Mouse (Mus musculus) hindbrain, postnatal 0 days (tissue): ENCODE data around the gene Gas6. TPM values are rescaled to one million over a fixed set of nuclear protein-coding genes. Genes with fewer than 3 reads are reported as not detected.

Experiments used
- ATAC-seq: fragments of 200-750 bp; cut with Nextera tagmentation; 2 replicates; pipeline ENCODE4 v1.8.0; 2017; ENCODE audit warnings: mild to moderate bottlenecking, moderate TSS enrichment, moderate library complexity
- DNase-seq: peaks from one replicate; pipeline ENCODE4 v3.0.0-alpha.2; 2015; ENCODE audit warnings: low spot score
- H3K27ac ChIP-seq: fragments of 300-500 bp; sonication (generic); 2 replicates; pipeline ENCODE4 v1.5.1; 2014; ENCODE audit warnings: mild to moderate bottlenecking
- H3K27me3 ChIP-seq: fragments of 300-500 bp; sonication (generic); 2 replicates; pipeline ENCODE4 v1.6.1; 2014; ENCODE audit warnings: low read length, mixed read lengths; ENCODE audit not compliant: insufficient read depth
- H3K36me3 ChIP-seq: fragments of 300-500 bp; sonication (generic); 2 replicates; pipeline ENCODE4 v1.6.1; 2014; ENCODE audit warnings: low read length, mixed read lengths; ENCODE audit not compliant: insufficient read depth
- H3K4me1 ChIP-seq: fragments of 300-500 bp; sonication (generic); 2 replicates; pipeline ENCODE4 v1.6.1; 2014; ENCODE audit warnings: antibody characterized with exemption, low read length, mixed read lengths; ENCODE audit not compliant: insufficient read depth
- H3K4me2 ChIP-seq: fragments of 300-500 bp; sonication (generic); 2 replicates; pipeline ENCODE4 v1.6.1; 2014; ENCODE audit warnings: low read depth, mild to moderate bottlenecking, low read length, moderate library complexity, mixed read lengths
- H3K4me3 ChIP-seq: fragments of 300-500 bp; sonication (generic); 2 replicates; pipeline ENCODE4 v1.5.1; 2014; ENCODE audit warnings: low read length
- H3K9ac ChIP-seq: fragments of 300-500 bp; sonication (generic); replicated peaks from 2 replicates; pipeline ENCODE4 v1.6.1; 2014; ENCODE audit warnings: mild to moderate bottlenecking, low read length, moderate library complexity, mixed read lengths
- H3K9me3 ChIP-seq: fragments of 300-500 bp; sonication (generic); 2 replicates; pipeline ENCODE4 v1.6.1; 2016; ENCODE audit warnings: low read length, mixed read lengths
- CTCF ChIP-seq: IDR thresholded peaks from 2 replicates; pipeline ENCODE4 v1.5.1; 2016; ENCODE audit warnings: antibody characterized with exemption, control low read depth, low read depth
- WGBS: fragments of 180-500 bp; shearing (Covaris S2); extraction: QIAGEN DNeasy Blood & Tissue Kit; methylation state at CpG from one replicate; pipeline ENCODE4 v1.1.7; 2014; 5-methylcytosine and 5-hydroxymethylcytosine counted together
- polyA plus RNA-seq: library from polyadenylated mRNA; unstranded; fragments of >200 nt; fragmentation: Nextera tagmentation; extraction: Ambion mirVana; gene quantifications from 2 replicates; pipeline ENCODE4 v1.2.1, GENCODE M21; 2015
- total RNA-seq: library from RNA; depleted of rRNA; stranded (reverse); fragments of >200 nt; gene quantifications from 2 replicates; pipeline ENCODE4 v1.2.3, GENCODE M21; 2014

Gas6 gene
- total and polyA plus RNA-seq, 2 experiments from 2014 or later: 78.4 to 89.0 TPM

DNA sequence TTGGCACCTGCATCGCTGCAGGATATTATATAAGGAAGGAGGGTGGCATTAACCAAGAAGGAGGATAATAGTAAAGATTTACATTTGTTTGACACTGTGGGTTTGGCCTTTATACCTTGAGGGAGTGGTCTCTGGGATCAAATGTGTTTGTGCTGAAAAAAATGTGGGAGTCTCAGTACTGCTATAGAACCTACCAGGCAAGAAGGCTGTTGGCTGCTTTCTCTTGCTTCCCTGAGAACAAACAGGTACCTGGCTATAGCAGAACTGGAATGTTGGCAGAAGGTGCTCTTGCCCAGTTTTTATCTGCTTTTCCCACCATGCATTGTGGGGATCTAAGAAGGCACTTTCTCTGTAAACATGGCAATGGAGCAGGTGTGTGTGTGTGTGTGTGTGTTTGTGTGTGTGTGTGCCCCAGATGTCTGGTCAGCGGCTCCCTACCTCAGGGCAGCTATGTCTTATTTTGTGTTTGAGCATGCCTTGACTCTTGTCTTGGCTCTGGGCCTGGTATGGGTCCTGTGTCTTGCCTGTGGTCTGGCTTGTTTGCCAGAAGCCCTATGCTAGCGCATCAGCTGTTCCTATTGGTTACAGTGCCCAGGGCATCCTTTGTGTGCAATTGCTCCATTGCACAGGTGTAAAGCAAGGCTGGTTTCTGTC is 13.1 kb upstream of the Gas6 start:
- 74% methylated on average over 3 of the region's 3 CpGs for WGBS
- DNase-seq: no peak
- Histone ChIP-seq H3K27ac (no peak overlapping the region), H3K4me1 (no peaks in the 10 kb centered on the region), H3K9ac (no peak overlapping the region), H3K27me3 (no peaks in the 10 kb centered on the region), H3K36me3 (no peaks in the 10 kb centered on the region), H3K9me3 (no peaks in the 10 kb centered on the region), H3K4me3 (no peak overlapping the region), H3K4me2 (no peak overlapping the region)
- no peak for TF ChIP-seq CTCF
- no peak for ATAC-seq

GRCm38 (mm10) chr8:13506849-13507248 is 12.6 kb upstream of the Gas6 start:
- H3K4me3 ChIP-seq: no peak overlapping the region
- H3K4me2 ChIP-seq: no peak overlapping the region
- H3K27ac ChIP-seq: no peak overlapping the region
- WGBS: 36% methylated on average over 4 of the region's 4 CpGs
- peak; percentile 41 for DNase-seq
- no peaks in the 10 kb centered on the region for H3K4me1 ChIP-seq
- H3K9ac ChIP-seq: no peak overlapping the region
- H3K27me3 ChIP-seq: no peaks in the 10 kb centered on the region
- H3K9me3 ChIP-seq: no peaks in the 10 kb centered on the region
- H3K36me3 ChIP-seq: no peaks in the 10 kb centered on the region
- no peak for TF ChIP-seq CTCF
- ATAC-seq: peak; percentile 40; the same call in 1 of the 2 replicates

GRCm38 (mm10) chr8:13504894-13505674 is 10.8 kb upstream of the Gas6 start:
- Histone ChIP-seq H3K9me3 (no peaks in the 10 kb centered on the region), H3K4me2 (no peak overlapping the region), H3K36me3 (no peaks in the 10 kb centered on the region), H3K27ac (no peak overlapping the region), H3K27me3 (no peaks in the 10 kb centered on the region), H3K9ac (no peak overlapping the region), H3K4me3 (no peak overlapping the region), H3K4me1 (no peaks in the 10 kb centered on the region)
- ATAC-seq (no peak), DNase-seq (no peak)
- TF ChIP-seq CTCF: no peak

- H3K36me3 ChIP-seq: no peaks in the 10 kb centered on the region
- no peak overlapping the region for H3K27ac ChIP-seq
- DNase-seq (no peak), ATAC-seq (peak; percentile 51)
- 74% methylated on average over 8 of the region's 8 CpGs for WGBS
- H3K27me3 ChIP-seq: no peaks in the 10 kb centered on the region
- H3K9me3 ChIP-seq: no peaks in the 10 kb centered on the region
- TF ChIP-seq CTCF: 0 out of 2 replicates have a peak, but pooled peaks have one; percentile 17
- H3K4me3 ChIP-seq: no peak overlapping the region
- no peak overlapping the region for H3K9ac ChIP-seq
- no peaks in the 10 kb centered on the region for H3K4me1 ChIP-seq
- no peak overlapping the region for H3K4me2 ChIP-seq
Measured at GRCm38 (mm10) chr8:13503936-13504606, 9.8 kb upstream of the Gas6 start.

DNA sequence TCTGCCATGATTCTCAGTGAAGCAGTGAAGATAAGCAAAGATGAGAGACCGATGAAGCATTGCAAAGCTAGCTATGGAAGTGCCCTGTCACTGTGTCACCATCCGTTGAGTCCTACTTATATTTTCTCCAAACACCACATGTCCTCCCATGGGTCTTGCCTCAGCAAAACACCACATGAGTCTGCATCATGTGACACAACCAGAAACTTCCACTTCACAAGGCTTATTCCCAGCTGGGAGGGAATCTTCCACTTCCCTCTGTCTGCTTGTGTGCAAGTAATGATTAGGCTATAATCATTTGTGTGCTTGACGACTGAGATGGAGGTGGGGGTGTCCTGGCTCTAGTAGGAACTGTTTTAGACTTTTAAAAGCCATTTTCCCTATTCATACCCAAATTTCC is 6.9 kb upstream of the Gas6 start:
- no peak overlapping the region for H3K27ac ChIP-seq
- H3K9me3 ChIP-seq: no peaks in the 10 kb centered on the region
- H3K4me1 ChIP-seq: no peaks in the 10 kb centered on the region
- TF ChIP-seq CTCF: no peak
- ATAC-seq (no peak), DNase-seq (no peak)
- no peaks in the 10 kb centered on the region for H3K36me3 ChIP-seq
- H3K4me2 ChIP-seq: no peak overlapping the region
- 83% methylated on average over 3 of the region's 3 CpGs for WGBS
- no peak overlapping the region for H3K4me3 ChIP-seq
- no peaks in the 10 kb centered on the region for H3K27me3 ChIP-seq
- no peak overlapping the region for H3K9ac ChIP-seq

DNA sequence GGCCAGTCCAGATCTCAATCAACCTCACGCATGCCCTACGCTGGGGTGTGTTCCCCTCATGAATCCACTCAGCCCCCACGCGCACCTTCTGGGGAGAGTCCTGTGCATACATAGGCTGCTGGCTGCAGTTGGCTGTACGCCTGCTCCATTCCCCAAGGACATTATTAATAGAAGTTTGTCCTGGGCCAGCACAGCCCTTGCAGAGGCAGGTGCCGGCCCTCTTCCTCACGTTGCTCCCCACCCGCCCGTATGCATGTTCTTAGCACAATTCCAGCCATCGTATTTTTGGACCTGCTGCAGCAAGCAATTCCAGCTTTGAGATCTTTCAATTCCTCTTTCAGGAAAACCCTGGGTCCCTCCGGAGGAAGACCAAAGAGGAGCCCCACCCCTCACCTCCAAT is 1.3 kb downstream of the Gas6 start:
- no peaks in the 10 kb centered on the region for H3K9me3 ChIP-seq
- H3K4me1 ChIP-seq: peaks cover 22% of the 10 kb centered on the region
- WGBS: 46% methylated on average over 11 of the region's 11 CpGs
- H3K27ac ChIP-seq: no peak overlapping the region
- ATAC-seq: no peak
- DNase-seq: no peak
- H3K9ac ChIP-seq: 0 out of 2 replicates have a peak overlapping the region, but pooled peaks have one; percentile 77
- H3K4me2 ChIP-seq: peak overlapping the region; percentile 78
- H3K4me3 ChIP-seq: peak overlapping the region; percentile 68
- no peak for TF ChIP-seq CTCF
- no peaks in the 10 kb centered on the region for H3K27me3 ChIP-seq
- no peaks in the 10 kb centered on the region for H3K36me3 ChIP-seq
